8 mouse cellular contexts compared by ENCODE assay signal in genomic region chrX:112601306-112602120, GRCm38 (mm10). TPM values are rescaled to one million over a fixed set of nuclear protein-coding genes. Genes with fewer than 3 reads are reported as not detected.
DNase-seq lines count a peak whose midpoint lies in the region; ATAC-seq lines count a peak whose summit lies in the region.

No protein-coding gene starts in this region.

- no peaks in the 10 kb centered on the region for H3K36me3 ChIP-seq in heart, embryonic 13.5 days
- no peaks in the 10 kb centered on the region for H3K36me3 ChIP-seq in kidney, embryonic 16.5 days (ENCODE audit: insufficient read depth, low read length)
- H3K36me3 ChIP-seq in liver, embryonic 11.5 days (ENCODE audit: control insufficient read depth, insufficient read depth, low read length), result no peaks in the 10 kb centered on the region
- H3K36me3 ChIP-seq in neural tube, embryonic 11.5 days (ENCODE audit: control insufficient read depth, insufficient read depth, low read length), result no peaks in the 10 kb centered on the region

- 14% methylated on average over 63 of the region's 81 CpGs for WGBS in heart, embryonic 13.5 days
- WGBS in kidney, embryonic 16.5 days, result 24% methylated on average over 51 of the region's 81 CpGs
- WGBS in liver, embryonic 11.5 days, result 22% methylated on average over 47 of the region's 81 CpGs
- WGBS in neural tube, embryonic 11.5 days, result 18% methylated on average over 29 of the region's 81 CpGs

- no peaks in the 10 kb centered on the region for H3K9me3 ChIP-seq in heart, embryonic 13.5 days
- 0 out of 2 replicates have a peak, but pooled peaks cover 4% of the 10 kb centered on the region for H3K9me3 ChIP-seq in kidney, embryonic 16.5 days (ENCODE audit: low read length)
- no peaks in the 10 kb centered on the region for H3K9me3 ChIP-seq in liver, embryonic 11.5 days (ENCODE audit: control insufficient read depth, low read length)
- H3K9me3 ChIP-seq in neural tube, embryonic 11.5 days (ENCODE audit: control insufficient read depth, low read length), result no peaks in the 10 kb centered on the region

- H3K4me1 ChIP-seq in heart, embryonic 13.5 days, result no peaks in the 10 kb centered on the region
- H3K4me1 ChIP-seq in kidney, embryonic 16.5 days (ENCODE audit: insufficient read depth, low read length), result no peaks in the 10 kb centered on the region
- no peaks in the 10 kb centered on the region for H3K4me1 ChIP-seq in liver, embryonic 11.5 days (replicated peaks; ENCODE audit: control insufficient read depth, insufficient read depth, low read length)
- H3K4me1 ChIP-seq in neural tube, embryonic 11.5 days (ENCODE audit: control insufficient read depth, insufficient read depth, low read length), result no peaks in the 10 kb centered on the region

- peak overlapping the region; percentile 70 for H3K4me2 ChIP-seq in heart, embryonic 13.5 days
- H3K4me2 ChIP-seq in kidney, embryonic 16.5 days (replicated peaks; ENCODE audit: low read depth, low read length), result peak overlapping the region; percentile 55
- H3K4me2 ChIP-seq in liver, embryonic 11.5 days, result peak overlapping the region; percentile 64
- H3K4me2 ChIP-seq in neural tube, embryonic 11.5 days (ENCODE audit: low read depth), result peak overlapping the region; percentile 35

- ATAC-seq in heart, embryonic 13.5 days (ENCODE audit: extremely low read depth, insufficient number of reproducible peaks, low FRiP score, low TSS enrichment), result no peak
- ATAC-seq in kidney, embryonic 16.5 days (ENCODE audit: low FRiP score, low TSS enrichment), result peak; percentile 79
- ATAC-seq in liver, embryonic 11.5 days (replicated peaks; ENCODE audit: low FRiP score), result peak; percentile 47
- peak; percentile 73 for ATAC-seq in neural tube, embryonic 11.5 days (ENCODE audit: insufficient read depth, low FRiP score, low TSS enrichment)

- peak overlapping the region; percentile 85 for H3K9ac ChIP-seq in heart, embryonic 13.5 days
- peak overlapping the region; percentile 77 for H3K9ac ChIP-seq in kidney, embryonic 16.5 days (replicated peaks; ENCODE audit: low read length)
- H3K9ac ChIP-seq in liver, embryonic 11.5 days (ENCODE audit: low read depth, low read length), result peak overlapping the region; percentile 59
- peak overlapping the region; percentile 57 for H3K9ac ChIP-seq in neural tube, embryonic 11.5 days (ENCODE audit: low read length)

- peak; percentile 4 for DNase-seq in adrenal gland, adult 2 months
- DNase-seq in adrenal gland, postnatal 4 days (ENCODE audit: low spot score in 2 of 2), result no peak
- DNase-seq in cerebellum, postnatal 36 days, result peak; percentile 28 to 41
- DNase-seq in liver, embryonic 11.5 days (ENCODE audit: low spot score), result peak; percentile 37
- DNase-seq in neural tube, embryonic 11.5 days (ENCODE audit: low spot score), result peak; percentile 50
- DNase-seq in thymus, postnatal 4 days, result peak; percentile 39

- H3K27me3 ChIP-seq in heart, embryonic 13.5 days (replicated peaks), result no peaks in the 10 kb centered on the region
- H3K27me3 ChIP-seq in kidney, embryonic 16.5 days (ENCODE audit: insufficient read depth, low read length), result no peaks in the 10 kb centered on the region
- 0 out of 2 replicates have a peak, but pooled peaks cover 4% of the 10 kb centered on the region for H3K27me3 ChIP-seq in liver, embryonic 11.5 days (replicated peaks; ENCODE audit: control insufficient read depth, insufficient read depth, low read length)
- no peaks in the 10 kb centered on the region for H3K27me3 ChIP-seq in neural tube, embryonic 11.5 days (ENCODE audit: control insufficient read depth, insufficient read depth, low read length)

- H3K4me3 ChIP-seq in heart, embryonic 13.5 days, result peak overlapping the region; percentile 69
- peak overlapping the region; percentile 61 for H3K4me3 ChIP-seq in kidney, embryonic 16.5 days (ENCODE audit: low read length)
- H3K4me3 ChIP-seq in liver, embryonic 11.5 days (ENCODE audit: low read depth, low read length), result peak overlapping the region; percentile 60
- H3K4me3 ChIP-seq in neural tube, embryonic 11.5 days (ENCODE audit: low read depth, low read length), result peak overlapping the region; percentile 42

- peak overlapping the region; percentile 77 for H3K27ac ChIP-seq in heart, embryonic 13.5 days (replicated peaks)
- 0 out of 2 replicates have a peak overlapping the region, but pooled peaks have one; percentile 38 for H3K27ac ChIP-seq in kidney, embryonic 16.5 days (ENCODE audit: low read length)
- no peak overlapping the region for H3K27ac ChIP-seq in liver, embryonic 11.5 days (ENCODE audit: low read depth, low read length)
- peak overlapping the region; percentile 42 for H3K27ac ChIP-seq in neural tube, embryonic 11.5 days (ENCODE audit: low read depth, low read length)

RNA-seq across cellular contexts. Expression of gene Zfp711, which starts 1.2 kb away (rescaled TPM):
- total RNA-seq in adrenal gland, adult 2 months (2021), result under 1 TPM; 0.17 TPM
- 0.04 TPM in 2 replicates for polyA plus RNA-seq in adrenal gland, adult 2 months (2012; rRNA removed)
- total RNA-seq in adrenal gland, postnatal 4 days (2021), result 1 to 10 TPM; 3.3 to 5.1 TPM
- polyA plus RNA-seq in heart, embryonic 13.5 days (2015; fragmentation: Nextera tagmentation; extraction: Ambion mirVana), result 6.8 and 7.3 TPM in 2 replicates
- 10.9 and 11.8 TPM in 2 replicates for polyA plus RNA-seq in kidney, embryonic 16.5 days (2015; fragmentation: Nextera tagmentation; extraction: Ambion mirVana)
- 6.0 and 6.8 TPM in 2 replicates for polyA plus RNA-seq in liver, embryonic 11.5 days (2014; fragmentation: Nextera tagmentation; extraction: Ambion mirVana)
- polyA plus RNA-seq in neural tube, embryonic 11.5 days (2014; fragmentation: Nextera tagmentation; extraction: Ambion mirVana), result 27.2 and 28.4 TPM in 2 replicates

Comparison
In these comparisons a context has a peak if more than half of its experiments do, and no peak if none do; other contexts are left out.
1. DNase-seq: peak in adrenal gland, adult 2 months (single experiment), cerebellum, postnatal 36 days (2 of 2), liver, embryonic 11.5 days (single experiment), neural tube, embryonic 11.5 days (single experiment) and thymus, postnatal 4 days (single experiment); none in adrenal gland, postnatal 4 days (0 of 2).
2. Peak in every context shown above with its lines, with median percentiles within 50 percentile points of each other: H3K4me2 ChIP-seq, H3K4me3 ChIP-seq and H3K9ac ChIP-seq.